Mouse (Mus musculus): ENCODE measurements around the gene Nmrk2. TPM values are rescaled to one million over a fixed set of nuclear protein-coding genes. Genes with fewer than 3 reads are reported as not detected.
A peak's percentile ranks its signal among the peaks of the same experiment; 100 is the strongest.
"Not testable (repeated sequence)": the region's sequence is repeated elsewhere in the genome, so short reads cannot be mapped to it uniquely, and the experiment has no call there.

The Nmrk2 gene
- polyA plus RNA-seq, 1 experiment: not detected

DNA sequence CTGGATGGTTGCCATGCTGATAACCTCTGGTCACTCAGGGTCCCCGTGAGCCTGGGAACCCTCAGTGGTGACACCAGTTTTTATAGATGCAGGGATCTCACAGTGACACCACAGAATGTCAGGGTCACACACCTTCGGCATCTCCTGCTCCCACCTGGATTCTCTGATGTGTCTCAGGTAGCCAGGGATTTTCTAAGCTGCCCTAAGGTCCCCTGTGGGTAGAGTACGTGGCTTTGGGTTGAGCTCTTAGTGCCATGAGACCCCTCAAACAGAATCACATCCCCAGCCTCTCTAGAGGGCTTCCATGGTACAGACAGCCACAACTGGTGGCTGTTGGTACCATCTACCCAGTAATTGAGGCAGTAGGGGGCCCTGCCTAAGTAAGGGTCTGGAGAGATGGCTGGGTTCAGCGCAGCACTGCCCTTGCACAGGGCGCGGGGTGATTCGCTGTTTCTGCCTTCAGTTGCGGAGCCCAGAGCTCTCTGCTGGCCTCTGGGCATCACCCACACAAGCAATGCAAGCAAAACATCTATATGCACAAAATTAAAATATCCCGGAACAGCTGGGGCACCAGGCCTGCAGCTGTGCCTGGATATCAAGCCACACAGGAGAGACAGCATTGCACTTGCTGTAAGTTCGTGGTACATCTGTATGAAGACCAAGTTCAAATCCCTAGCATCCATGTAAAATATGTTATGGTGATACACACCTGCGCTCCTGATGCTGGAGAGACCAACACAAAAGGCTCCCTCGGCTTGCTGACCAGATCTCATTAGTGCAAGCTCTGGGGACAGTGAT lies 34.8 kb upstream of the Nmrk2 start:
- Histone ChIP-seq H3K9me3 (ENCODE audit: control insufficient read depth, low read length) (no peaks in the 10 kb centered on the region), H3K27me3 (ENCODE audit: control insufficient read depth) (peaks cover 54% of the 10 kb centered on the region), H3K4me3 (replicated peaks) (no peak overlapping the region), H3K4me1 (ENCODE audit: control insufficient read depth) (peaks cover 19% of the 10 kb centered on the region), H3K36me3 (ENCODE audit: control insufficient read depth) (no peaks in the 10 kb centered on the region)
- TF ChIP-seq GATA1 (IDR thresholded peaks at IDR 0.05; ENCODE audit: low read length) (no peak), TAL1 (IDR thresholded peaks at IDR 0.05; ENCODE audit: low read length) (no peak)

DNA sequence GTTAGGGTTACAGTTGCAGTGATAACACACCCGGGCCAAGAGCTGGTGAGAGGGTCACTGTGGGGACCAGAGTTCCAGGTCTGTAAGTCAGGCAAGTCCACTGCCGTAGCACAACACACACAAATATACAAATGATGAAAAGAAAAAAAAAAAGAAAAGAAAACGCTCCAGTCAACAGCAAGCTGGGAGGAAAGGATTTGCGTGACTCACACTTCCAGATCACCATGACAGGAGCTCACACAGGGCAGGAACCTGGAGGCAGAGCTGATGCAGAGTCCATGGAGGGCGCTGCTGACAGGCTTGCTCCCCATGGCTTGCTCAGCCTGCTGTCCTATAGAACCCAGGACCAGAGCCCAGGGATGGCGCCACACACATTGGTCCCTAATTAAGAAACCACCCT lies 32.4 kb upstream of the Nmrk2 start:
- TF ChIP-seq GATA1 (IDR thresholded peaks at IDR 0.05; ENCODE audit: low read length) (no peak), TAL1 (IDR thresholded peaks at IDR 0.05; ENCODE audit: low read length) (no peak)
- Histone ChIP-seq H3K27me3 (ENCODE audit: control insufficient read depth) (peaks cover 54% of the 10 kb centered on the region), H3K36me3 (ENCODE audit: control insufficient read depth) (no peaks in the 10 kb centered on the region), H3K9me3 (ENCODE audit: control insufficient read depth, low read length) (0 out of 2 replicates have a peak, but pooled peaks cover 2% of the 10 kb centered on the region), H3K4me3 (replicated peaks) (no peak overlapping the region), H3K4me1 (ENCODE audit: control insufficient read depth) (peaks cover 25% of the 10 kb centered on the region)

DNA sequence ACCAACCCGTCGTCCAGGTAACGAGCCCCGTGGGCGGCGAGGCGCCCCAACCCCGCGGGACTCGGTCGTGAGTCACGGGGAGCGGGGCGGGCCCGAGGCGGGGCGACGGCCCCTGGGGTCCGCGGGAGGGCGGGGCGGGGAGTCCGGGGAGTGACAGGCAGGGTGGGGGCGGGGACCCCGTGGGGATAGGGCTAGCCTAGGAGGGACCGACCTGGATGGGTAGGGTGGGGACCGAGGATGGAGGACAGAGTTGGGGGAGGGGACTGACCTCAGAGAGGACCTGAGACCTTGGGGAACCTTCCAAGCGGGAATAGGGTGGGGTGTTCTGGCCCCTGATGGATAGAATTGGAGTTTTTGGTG lies 31.4 kb upstream of the Nmrk2 start:
- H3K9me3 ChIP-seq (ENCODE audit: control insufficient read depth, low read length): 0 out of 2 replicates have a peak, but pooled peaks cover 2% of the 10 kb centered on the region
- no peaks in the 10 kb centered on the region for H3K36me3 ChIP-seq (ENCODE audit: control insufficient read depth)
- H3K27me3 ChIP-seq (ENCODE audit: control insufficient read depth): peaks cover 56% of the 10 kb centered on the region
- H3K4me1 ChIP-seq (ENCODE audit: control insufficient read depth): peaks cover 25% of the 10 kb centered on the region
- TF ChIP-seq TAL1 (IDR thresholded peaks at IDR 0.05; ENCODE audit: low read length): no peak
- no peak for TF ChIP-seq GATA1 (IDR thresholded peaks at IDR 0.05; ENCODE audit: low read length)
- H3K4me3 ChIP-seq (replicated peaks): peak overlapping the region; percentile 72

DNA sequence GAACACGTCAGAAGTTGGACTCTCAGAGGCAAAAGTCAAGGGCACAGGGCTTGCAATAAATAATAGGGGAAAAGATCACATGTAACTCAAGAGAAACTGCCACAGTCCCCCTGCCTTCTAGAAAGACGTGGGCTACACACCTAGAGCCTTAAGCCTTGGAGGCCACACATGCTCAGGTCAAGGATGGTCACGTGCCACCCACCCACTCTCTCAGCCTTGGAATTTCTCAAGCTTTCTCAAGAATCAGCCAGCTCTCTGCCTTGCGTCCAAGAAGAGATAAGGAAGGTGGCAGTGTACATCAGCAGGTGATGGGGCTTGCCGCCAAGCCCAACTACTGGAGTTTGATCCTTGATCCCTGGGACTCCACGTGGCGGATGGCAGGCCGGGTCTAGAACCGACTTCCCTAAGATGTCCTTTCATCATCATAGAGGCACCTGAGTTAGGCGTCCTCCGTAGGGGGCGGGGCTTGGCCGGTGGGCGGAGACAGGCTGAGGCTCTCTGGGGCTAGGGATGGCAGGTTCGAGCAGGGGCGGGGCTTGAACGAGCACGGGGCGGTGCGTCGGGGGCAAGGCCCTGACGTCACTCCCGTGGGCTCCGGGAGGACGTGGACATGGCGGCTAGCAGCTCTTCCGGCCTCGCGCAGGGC lies 30.9 kb upstream of the Nmrk2 start, which contains the start of gene Zfr2:
Gene Zfr2, plus strand, starts transcription at position 576 of the 646 bp plus-strand sequence.
- H3K36me3 ChIP-seq (ENCODE audit: control insufficient read depth): no peaks in the 10 kb centered on the region
- TF ChIP-seq GATA1 (IDR thresholded peaks at IDR 0.05; ENCODE audit: low read length): no peak
- no peak for TF ChIP-seq TAL1 (IDR thresholded peaks at IDR 0.05; ENCODE audit: low read length)
- H3K4me1 ChIP-seq (ENCODE audit: control insufficient read depth): peaks cover 22% of the 10 kb centered on the region
- 0 out of 2 replicates have a peak, but pooled peaks cover 2% of the 10 kb centered on the region for H3K9me3 ChIP-seq (ENCODE audit: control insufficient read depth, low read length)
- H3K4me3 ChIP-seq (replicated peaks): peak within 1 kb of the TSS; percentile 72
- H3K27me3 ChIP-seq (ENCODE audit: control insufficient read depth): peaks cover 56% of the 10 kb centered on the region

DNA sequence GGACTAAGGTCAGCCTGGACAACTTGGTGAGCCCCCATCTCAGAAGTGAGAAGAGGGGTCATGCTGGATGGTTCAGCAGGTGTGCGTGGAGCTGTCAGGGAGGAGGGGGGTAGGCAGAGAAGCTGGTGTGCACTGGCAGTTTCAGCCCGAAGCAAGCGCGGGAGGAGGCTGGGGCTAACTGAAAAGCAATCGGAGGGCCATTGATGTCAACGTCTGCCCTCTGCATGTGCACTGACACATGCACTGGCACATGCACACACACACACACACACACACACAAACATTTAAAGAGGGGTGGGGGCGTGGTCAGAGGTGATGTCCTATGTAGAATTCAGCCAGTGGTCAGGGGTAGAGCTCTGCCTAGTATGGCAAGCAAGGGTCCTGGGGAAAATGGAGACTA lies 29.6 kb upstream of the Nmrk2 start:
- Histone ChIP-seq H3K4me3 (replicated peaks) (no peak overlapping the region), H3K9me3 (ENCODE audit: control insufficient read depth, low read length) (0 out of 2 replicates have a peak, but pooled peaks cover 2% of the 10 kb centered on the region), H3K4me1 (ENCODE audit: control insufficient read depth) (peaks cover 21% of the 10 kb centered on the region), H3K36me3 (ENCODE audit: control insufficient read depth) (no peaks in the 10 kb centered on the region), H3K27me3 (ENCODE audit: control insufficient read depth) (peaks cover 54% of the 10 kb centered on the region)
- TF ChIP-seq GATA1 (IDR thresholded peaks at IDR 0.05; ENCODE audit: low read length): no peak
- TF ChIP-seq TAL1 (IDR thresholded peaks at IDR 0.05; ENCODE audit: low read length): no peak

DNA sequence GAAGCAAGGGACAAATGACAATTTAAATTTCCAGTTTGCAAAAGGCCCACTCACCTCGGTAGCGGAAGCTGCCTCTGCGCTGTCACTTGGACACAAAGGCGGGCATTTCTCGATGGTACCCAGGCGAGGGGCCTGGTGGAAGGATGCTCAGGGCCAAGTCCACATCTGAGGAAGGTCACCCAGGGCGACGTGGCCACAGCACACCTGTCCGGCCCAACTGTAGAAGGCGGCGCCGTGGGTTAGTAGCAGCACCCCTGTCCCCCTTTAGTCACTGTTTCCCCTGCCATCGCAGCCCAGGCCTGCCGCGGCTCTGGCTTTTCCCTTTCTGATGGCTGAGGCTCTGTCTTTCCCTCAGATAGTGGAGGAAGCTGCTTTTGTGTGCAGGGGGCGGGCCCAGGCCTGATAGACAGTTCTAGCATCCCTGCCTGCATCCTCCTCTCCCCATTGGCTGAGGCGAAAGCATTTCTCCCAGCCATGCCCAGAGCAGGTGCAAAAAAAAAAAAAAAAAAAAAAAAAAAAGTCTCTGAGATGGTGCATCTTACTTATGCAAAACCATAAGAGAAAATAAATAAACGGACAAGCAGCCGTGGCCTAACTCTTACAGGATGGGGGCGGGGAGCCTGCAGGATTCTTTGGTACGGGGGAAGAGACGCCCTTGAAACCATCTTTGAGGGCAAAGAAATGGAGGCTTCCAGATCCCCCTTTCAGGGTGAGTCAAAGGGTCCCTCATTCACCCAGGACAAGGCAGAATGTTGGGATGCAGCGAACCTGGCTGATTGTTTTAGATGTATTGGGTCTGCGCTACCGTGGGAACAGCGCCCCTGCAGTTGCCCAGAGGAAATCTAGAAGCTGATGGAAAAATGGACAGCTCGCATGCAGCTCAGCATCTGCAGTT lies 28.8 kb upstream of the Nmrk2 start, which contains the start of gene Atcay:
Gene Atcay, minus strand, starts transcription at position 396 of the 895 bp plus-strand sequence.
- H3K4me3 ChIP-seq (replicated peaks): no peak within 1 kb of the TSS
- TF ChIP-seq TAL1 (IDR thresholded peaks at IDR 0.05; ENCODE audit: low read length): no peak
- no peak for TF ChIP-seq GATA1 (IDR thresholded peaks at IDR 0.05; ENCODE audit: low read length)
- H3K4me1 ChIP-seq (ENCODE audit: control insufficient read depth): peaks cover 21% of the 10 kb centered on the region
- H3K36me3 ChIP-seq (ENCODE audit: control insufficient read depth): no peaks in the 10 kb centered on the region
- H3K9me3 ChIP-seq (ENCODE audit: control insufficient read depth, low read length): 0 out of 2 replicates have a peak, but pooled peaks cover 2% of the 10 kb centered on the region
- peaks cover 54% of the 10 kb centered on the region for H3K27me3 ChIP-seq (ENCODE audit: control insufficient read depth)

DNA sequence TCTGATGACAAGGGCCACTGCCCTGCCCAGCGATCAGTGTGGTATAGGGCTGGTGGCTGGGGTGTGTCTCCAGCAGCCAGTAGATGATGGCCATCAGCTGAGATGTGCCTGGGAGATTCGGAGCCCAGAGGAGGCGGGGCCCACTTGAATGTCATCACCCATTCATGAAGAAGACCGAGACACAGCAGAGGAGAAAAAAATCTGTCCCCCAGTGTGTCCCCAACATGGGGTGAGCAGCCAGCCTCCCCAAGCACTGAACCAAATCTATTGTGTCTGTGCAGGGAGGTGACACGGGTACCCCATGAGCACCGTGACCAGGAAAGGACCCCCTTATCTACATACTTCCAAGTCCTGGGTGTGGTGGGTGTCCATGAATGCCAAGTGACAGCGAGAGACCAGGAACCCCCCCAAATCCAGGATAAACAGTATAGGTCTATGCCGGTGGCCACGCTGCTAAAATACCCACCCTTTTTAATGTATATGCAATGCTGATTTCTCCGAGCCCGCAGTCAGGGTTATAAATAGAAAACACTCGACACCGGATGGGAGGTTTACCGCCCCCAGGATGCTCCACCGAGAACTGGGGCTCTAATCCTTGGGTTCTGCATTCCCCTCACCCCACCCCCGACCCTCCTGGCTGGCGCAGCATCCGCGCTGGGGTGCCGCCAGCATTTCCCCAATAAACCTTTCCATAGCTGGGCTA lies 28.0 kb upstream of the Nmrk2 start:
- peaks cover 21% of the 10 kb centered on the region for H3K4me1 ChIP-seq (ENCODE audit: control insufficient read depth)
- H3K27me3 ChIP-seq (ENCODE audit: control insufficient read depth): peaks cover 54% of the 10 kb centered on the region
- H3K9me3 ChIP-seq (ENCODE audit: control insufficient read depth, low read length): 0 out of 2 replicates have a peak, but pooled peaks cover 2% of the 10 kb centered on the region
- no peak overlapping the region for H3K4me3 ChIP-seq (replicated peaks)
- TF ChIP-seq GATA1 (IDR thresholded peaks at IDR 0.05; ENCODE audit: low read length) (no peak), TAL1 (IDR thresholded peaks at IDR 0.05; ENCODE audit: low read length) (no peak)
- no peaks in the 10 kb centered on the region for H3K36me3 ChIP-seq (ENCODE audit: control insufficient read depth)

DNA sequence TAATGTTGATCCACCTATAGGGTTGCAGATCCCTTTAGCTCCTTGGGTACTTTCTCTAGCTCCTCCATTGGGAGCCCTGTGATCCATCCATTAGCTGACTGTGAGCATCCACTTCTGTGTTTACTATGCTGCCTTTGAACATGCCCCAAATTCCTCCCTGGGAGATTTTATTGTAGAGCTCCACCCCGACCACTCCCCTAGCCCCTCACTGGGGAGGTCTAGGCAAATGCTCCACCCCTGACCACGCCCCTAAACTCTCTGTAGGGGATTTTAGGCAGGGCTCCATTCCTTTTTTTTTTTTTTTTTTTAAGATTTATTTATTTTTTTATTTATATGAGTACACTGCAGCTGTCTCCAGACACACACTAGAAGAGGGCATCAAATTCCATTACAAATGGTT lies 21.9 kb upstream of the Nmrk2 start:
- not testable (repeated sequence) for H3K4me3 ChIP-seq (replicated peaks); H3K4me1 ChIP-seq (ENCODE audit: control insufficient read depth); H3K9me3 ChIP-seq (ENCODE audit: control insufficient read depth, low read length); H3K36me3 ChIP-seq (ENCODE audit: control insufficient read depth)
- H3K27me3 ChIP-seq (ENCODE audit: control insufficient read depth): peaks cover 16% of the 10 kb centered on the region
